Mouse (Mus musculus) CD8-positive naive resting alpha-beta T cell, adult 2 months (primary cell): ENCODE data around the gene Cdc45.

ENCODE experiments used
- DNase-seq, 2 experiments: peaks; one replicate each; pipeline ENCODE4 v3.0.0; 2022; ENCODE audit warnings: low read depth in 2 of 2, low spot score in 2 of 2

The Cdc45 gene

DNA sequence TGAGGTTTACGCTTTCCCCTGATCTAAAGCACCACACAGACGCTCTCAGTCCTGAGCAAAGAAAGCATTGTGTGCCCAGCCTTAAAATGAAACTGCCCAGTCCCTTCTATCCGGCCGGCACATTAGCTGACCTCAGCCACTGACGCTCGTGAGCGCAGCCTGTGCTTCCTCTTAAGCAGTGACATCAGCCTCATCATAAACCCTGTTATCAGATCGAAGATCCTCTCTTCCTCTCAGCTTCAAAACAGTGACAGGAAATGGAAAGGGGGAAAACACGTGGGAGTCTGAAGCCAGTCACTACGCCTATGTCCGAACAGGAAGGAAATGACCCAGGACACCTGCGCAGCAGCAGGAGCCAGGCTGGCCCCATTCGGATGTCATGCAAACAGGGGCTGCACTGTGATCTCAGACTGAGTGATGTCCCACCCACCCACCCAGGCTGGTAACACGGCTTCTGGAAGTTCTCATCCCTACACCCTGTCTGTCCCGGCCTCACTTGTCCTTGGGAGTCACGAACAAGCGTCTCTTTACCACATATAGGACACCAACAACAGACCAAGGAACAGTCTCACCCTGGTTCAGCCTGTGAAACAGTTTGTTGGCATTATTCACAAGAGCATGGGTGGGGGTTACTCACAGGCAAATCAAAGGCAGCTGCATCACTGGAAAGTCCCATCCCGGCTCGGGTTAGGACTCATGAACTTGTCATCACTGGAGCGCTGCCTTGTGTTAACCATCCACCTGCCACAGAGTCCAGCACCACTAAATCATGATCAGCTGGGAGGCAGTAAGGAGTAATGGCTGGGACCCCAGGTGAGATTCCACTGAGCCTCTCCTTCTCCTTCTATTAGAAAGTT lies 78.5 kb downstream of the Cdc45 start:
- DNase-seq, result no peak

DNA sequence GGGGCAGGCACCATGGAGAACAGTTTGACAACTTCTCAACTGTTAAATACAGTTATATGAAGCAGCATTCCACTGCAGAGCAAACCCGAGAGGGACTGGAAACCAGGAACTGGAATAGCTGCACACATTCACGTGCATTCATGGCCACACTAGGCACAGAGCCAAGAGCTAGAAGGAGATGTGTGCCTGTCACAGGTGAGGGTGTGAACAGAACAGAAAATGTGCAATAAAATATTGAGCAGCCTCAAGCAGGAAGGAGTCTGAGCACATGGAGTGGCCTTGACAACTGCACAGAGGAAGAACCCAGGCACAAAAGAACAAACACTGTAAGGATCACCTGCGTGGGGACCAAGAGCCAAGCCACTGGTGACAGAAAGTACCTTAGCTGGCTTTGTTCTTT lies 81.1 kb downstream of the Cdc45 start:
- DNase-seq, result no peak
